Mouse (Mus musculus) retina, adult 2 months (tissue): ENCODE data around the gene Gm20671.
"Not testable (repeated sequence)": the region's sequence is repeated elsewhere in the genome, so short reads cannot be mapped to it uniquely, and the experiment has no call there.

Experiments used
- DNase-seq: peaks from one replicate; pipeline ENCODE4 v3.0.0-alpha.2; 2012; ENCODE audit warnings: low read depth, low spot score

Gm20671 gene

DNA sequence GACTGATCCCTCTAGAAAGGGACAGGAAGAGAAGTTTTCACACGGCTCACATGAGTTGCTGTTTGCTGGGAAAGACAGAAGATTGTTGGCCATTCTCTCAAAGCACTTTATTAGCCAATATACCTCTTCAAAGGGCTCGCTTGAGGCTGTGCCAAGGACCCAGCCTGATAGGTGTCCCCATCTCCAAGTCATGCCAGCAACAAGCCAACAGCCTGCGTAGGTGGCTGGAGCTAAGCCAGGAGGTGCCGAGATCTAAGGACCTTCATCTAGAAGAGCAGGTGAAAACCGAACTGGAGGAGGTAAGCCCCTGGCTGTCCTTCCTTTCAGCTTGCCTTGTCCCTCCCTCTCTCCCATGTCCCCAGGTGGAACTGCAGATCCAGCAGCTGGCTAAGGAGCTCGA lies 91.1 kb downstream of the Gm20671 start:
- DNase-seq = no peak

DNA sequence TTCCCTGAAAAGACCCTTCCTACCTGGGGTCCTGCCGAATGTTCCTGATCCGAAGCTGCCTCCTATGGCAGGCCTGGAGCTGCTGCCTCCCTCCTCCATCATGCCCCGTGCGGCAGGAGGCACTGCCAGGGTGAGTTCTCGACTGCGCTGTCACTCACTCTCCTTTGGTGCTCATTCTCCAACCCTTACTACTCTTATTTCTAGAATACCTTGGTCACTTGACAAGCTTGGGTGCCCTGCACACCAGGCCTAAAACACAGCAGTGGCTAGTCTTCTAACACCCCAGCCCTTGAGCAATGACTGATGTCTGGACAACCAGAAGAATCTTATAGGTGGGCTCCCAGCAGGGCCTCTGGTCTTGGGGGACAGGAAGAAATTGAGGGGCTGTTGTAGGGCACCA lies 93.0 kb downstream of the Gm20671 start:
- not testable (repeated sequence) for DNase-seq

GRCm38 (mm10) chr5:32728851-32729250 lies 98.1 kb downstream of the Gm20671 start:
- DNase-seq = no peak

DNA sequence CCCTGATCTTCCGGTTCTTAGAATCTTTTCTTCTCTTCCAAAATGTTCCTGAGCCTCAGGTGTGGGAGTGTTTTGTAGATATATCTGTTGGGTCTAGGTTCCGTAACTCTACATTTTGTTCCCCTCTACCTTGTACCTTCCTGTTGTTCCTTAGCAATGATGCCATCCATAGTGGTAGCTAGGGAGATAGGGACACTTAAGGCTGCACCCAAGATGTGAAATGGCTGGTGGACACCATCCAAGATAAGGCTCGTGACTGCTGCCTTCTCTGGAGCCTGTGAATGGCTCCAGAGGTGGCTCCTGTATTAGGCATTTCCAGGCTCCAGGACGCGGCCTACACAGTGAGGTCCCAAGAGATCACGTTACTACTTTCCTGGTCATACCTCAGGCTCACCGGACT lies 98.6 kb downstream of the Gm20671 start:
- no peak for DNase-seq

DNA sequence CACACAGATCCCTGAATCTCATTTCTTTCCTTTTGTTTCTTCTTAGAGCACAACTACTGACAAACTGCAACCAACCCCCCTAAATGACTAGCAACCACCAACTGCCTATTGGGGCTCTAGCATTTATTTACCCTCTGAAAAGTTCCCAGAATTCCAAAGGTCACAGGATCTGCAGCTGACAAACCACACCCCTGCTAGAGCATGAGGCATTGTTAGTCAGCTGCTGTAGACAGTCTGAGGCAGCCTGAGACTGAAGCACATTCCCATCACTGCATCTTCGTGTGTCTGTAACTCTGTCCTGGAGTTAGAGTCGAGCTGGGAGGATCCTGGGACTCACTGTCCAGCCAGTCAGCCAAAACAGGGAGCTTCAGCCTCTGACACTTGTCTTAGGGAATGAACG lies 101.5 kb downstream of the Gm20671 start:
- DNase-seq = not testable (repeated sequence)

DNA sequence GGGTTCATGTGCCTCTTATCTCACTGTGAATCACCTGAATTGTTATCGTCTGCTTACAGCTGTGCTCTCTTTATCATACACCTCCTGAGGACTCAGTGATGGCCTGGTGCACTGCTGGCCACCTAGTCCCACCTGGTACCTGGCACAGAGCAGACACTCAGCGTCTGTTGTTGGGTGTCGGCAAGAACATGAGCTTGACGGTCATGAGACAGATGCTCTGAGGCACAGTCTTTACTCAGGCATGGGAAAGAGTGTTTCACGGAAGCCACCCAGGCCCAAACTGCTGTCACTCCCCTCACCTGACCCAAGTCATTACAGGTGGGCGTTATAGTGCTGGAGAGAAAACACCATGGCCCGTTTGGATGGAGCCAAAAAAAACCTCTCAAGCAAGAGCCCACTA lies 102.9 kb downstream of the Gm20671 start:
- DNase-seq = no peak

GRCm38 (mm10) chr5:32722711-32723110 lies 104.2 kb downstream of the Gm20671 start:
- DNase-seq = not testable (repeated sequence)

DNA sequence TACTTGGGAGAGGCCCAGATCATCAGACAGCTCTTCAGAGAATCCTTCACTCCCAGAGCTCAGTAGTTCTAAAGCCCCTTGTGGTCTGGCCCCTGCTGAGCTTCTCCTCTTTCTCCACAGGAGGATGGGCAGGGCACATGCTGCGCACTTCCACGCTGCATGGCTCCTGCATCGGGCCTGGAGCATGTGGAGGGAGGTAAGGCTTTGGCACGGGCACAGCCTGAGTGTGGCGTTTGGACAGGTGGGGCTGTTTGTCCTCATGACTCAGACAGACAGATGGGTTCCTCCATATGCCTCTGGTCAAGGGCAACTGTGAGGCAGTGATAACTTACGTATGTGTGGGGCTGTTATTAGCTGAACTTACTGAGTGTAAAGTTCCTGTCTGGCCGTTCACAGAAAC lies 104.6 kb downstream of the Gm20671 start:
- no peak for DNase-seq

- DNase-seq = no peak
These were observed 105.6 kb downstream of the Gm20671 start for GRCm38 (mm10) chr5:32721316-32721715.

GRCm38 (mm10) chr5:32720416-32720815 lies 106.5 kb downstream of the Gm20671 start:
- no peak for DNase-seq

GRCm38 (mm10) chr5:32718916-32719315 lies 108.0 kb downstream of the Gm20671 start:
- DNase-seq = no peak

GRCm38 (mm10) chr5:32717726-32718125 lies 109.2 kb downstream of the Gm20671 start:
- DNase-seq = no peak

DNA sequence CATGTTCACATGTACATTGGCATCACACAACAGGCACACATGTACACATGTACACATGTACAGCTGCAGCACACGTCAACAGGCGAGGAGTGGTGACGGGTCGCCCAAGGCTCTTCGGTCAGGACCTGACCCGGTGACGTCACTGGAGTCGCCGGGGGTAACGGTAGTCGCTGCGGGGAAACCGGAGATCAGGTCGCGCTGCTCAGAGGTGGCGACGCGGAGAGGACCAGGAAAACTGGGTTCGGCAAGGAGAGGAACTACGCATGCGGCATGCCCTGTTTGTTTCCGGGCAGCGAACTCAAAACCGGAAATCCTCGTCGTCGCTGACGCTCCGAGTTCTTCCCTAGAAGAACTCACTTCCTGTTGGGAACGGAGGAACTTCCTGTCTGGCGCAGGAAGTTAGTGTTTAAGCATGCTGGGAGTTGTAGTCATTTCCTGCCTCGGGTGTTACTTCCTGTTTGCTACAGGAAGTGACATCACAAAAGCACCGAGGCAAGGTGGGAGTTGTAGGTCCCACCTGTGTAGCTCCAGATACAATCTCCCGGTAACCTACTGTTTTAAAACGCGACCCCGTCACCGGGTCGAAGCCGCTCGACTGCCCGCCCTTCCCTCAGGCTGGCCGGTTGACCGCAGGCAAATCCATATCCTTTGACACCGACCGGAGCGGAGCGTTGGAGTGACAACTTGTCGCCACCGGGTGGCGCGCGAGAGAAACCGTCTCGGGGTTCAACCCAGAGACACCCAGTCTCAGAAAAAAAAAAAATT lies 113.0 kb downstream of the Gm20671 start:
- peak; percentile 98 for DNase-seq

GRCm38 (mm10) chr5:32713042-32713702 lies 113.7 kb downstream of the Gm20671 start:
- no peak for DNase-seq

DNA sequence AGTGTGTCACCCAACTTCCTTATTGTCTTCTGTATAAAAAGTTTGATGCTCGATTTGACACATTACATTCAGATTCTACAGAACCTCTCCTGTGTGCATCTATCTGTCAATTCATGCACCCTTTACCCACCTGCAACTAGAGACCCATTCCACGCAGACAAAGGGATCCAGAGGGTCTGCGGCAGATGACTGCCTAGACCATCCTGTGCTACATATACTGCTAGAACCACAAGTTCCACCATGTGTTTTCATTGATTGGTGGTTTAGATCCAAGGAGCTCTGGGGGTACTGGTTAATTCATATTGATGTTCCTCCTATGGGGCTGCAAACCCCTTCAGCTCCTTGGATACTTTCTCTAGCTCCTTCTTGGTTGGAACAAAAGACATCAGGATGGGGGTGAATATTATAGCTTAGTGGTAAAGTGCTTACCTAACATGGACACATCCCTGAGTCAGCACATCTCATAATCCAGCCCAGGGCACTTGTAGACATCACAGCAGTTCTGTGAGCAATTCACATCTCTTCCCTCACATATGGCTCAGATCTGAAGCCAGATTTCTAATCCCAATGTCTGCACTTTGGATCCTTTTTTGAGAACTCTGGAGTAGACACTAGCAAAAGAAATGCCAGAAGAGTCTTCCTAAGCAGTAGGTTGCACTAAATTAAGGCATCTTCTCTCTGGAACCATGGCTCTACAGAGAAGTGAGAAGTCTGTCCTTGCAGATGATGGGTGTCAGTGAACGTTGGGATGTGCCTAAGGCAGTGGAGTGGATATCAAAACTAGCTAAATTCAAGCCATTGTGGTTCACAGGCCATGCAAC lies 114.5 kb downstream of the Gm20671 start:
- no peak for DNase-seq

GRCm38 (mm10) chr5:32711485-32711884 lies 115.4 kb downstream of the Gm20671 start:
- DNase-seq = no peak

DNA sequence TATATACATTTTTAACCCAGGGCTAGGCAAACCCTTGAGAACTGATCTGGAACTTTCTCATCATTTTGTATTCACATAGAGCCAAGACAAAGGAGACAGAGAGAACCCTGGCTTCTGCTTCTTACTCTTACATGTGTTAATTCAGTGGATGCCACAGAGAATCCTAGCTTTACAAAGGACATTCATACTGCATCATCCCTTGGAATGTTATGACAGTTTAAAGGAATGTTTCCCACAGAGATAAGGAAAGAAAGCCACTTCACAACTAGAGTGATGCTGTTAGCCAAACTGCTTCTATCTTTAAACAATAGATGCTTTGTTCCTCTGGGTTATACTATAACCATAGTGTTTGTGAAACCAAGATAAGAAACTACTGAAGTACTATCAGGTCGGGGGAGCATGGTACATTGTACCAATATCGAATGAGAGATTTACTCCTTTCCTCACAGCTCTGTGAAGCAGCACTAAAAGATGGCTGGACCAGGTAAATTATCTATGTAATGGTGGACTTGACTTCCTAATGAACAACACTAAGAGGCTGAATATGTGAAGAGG lies 120.6 kb downstream of the Gm20671 start:
- no peak for DNase-seq

DNA sequence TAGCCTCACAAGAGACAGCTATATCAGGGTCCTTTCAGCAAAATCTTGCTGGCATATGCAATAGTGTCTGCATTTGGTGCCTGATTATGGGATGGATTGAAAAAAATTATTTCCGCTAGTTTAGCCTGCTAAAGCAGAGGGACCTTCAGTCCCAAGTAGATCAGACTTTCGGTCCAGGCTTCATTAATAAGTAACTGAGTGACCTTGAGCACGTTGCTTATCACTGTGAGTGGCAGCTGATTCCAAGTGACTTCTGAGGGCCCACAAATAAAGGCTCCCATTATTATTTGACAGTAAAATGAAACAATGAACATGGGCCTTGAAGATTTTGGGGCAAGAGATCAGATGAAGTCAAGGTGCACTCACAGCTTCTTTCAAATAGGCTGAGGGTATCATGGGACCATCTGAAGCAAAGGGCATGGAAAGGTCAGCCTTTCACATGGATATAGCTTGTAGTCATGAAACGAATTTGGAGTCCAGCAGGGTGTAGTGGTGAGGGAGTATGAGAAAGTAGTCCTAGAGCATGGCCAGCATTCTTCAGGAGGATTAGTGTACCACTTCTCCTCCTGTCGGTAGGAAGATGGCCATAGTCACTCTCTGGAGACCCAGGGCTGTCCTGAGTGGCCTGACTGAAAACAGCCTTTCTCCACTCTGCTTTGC lies 129.6 kb downstream of the Gm20671 start:
- no peak for DNase-seq

DNA sequence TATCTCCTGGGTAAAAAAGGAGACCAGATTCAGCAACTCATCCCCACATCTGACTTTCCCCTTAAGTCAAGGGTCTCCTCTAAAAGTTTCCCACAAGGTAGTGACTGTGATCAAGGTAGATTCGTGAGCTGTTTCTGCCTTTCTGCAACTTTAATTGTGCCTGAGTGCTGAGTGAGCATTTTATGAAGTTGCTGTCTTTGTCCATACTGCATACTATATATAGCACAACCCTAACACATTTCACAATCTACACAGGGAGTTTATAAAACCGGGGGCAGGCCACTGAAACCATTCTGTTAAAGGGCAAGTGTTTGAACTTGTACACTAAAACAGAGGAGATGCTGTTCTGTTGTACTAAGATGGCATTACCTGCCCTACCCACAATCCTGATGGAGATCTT lies 133.5 kb downstream of the Gm20671 start:
- no peak for DNase-seq
